Mouse (Mus musculus): Measurements from ENCODE around the gene Chga. TPM values are rescaled to one million over a fixed set of nuclear protein-coding genes. Genes with fewer than 3 reads are reported as not detected.

The Chga gene
- polyA plus RNA-seq (2015; fragmentation: Nextera tagmentation; extraction: Ambion mirVana), result 5.4 and 13.7 TPM in 2 replicates

DNA sequence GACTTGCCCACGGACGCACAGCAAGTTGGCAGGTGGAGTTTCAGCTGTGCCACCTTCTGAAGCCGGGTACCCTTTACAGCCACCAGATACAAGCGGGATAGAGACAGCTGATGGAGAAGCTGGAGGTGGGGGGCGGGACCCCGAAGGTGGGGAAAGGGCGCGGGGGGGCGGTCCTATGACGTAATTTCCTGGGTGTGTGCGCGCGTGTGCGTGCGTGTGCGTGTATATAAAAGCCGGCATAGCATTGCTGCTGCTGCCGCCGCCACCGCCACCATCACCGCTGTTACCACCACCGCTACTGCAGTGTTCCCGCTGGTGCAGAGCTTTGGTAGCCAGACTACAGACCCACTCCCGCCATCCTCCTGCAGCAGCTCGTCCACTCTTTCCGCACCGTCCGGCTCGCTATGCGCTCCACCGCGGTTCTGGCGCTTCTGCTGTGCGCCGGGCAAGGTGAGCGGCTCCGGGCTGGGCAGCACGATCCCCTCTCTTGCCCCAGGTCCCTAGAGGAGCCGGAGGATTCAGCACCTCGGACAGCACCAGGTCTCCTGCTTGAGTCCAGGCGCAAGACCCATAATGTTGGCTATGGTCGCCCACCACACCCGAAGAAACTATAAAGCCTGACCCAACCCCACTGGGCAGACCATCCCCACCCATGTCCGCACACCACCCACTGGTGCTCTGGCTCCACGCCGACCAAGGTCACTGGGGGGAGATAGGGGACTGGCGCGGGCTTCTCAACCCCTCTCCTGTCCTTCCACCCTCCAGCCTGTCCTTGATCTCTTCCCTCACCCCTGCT lies at the start of gene Chga:
TSS of gene Chga (plus strand) at position 249 of the 796 bp plus-strand sequence.
- H3K4me3 ChIP-seq (ENCODE audit: low read length), result peak within 1 kb of the TSS; percentile 33
- H3K9ac ChIP-seq (replicated peaks; ENCODE audit: low read length), result no peak within 1 kb of the TSS
- H3K36me3 ChIP-seq (ENCODE audit: insufficient read depth, low read length), result no peaks in the 10 kb centered on the region
- peak; percentile 84 for ATAC-seq (ENCODE audit: low FRiP score, low TSS enrichment)
- 3% methylated on average over 48 of the region's 48 CpGs for WGBS
- H3K4me1 ChIP-seq (ENCODE audit: insufficient read depth, low read length), result peaks cover 4% of the 10 kb centered on the region
- peak within 1 kb of the TSS; percentile 49 for H3K4me2 ChIP-seq (replicated peaks; ENCODE audit: low read depth, low read length)
- no peaks in the 10 kb centered on the region for H3K9me3 ChIP-seq (ENCODE audit: low read length)
- H3K27ac ChIP-seq (ENCODE audit: low read length), result no peak within 1 kb of the TSS
- peaks cover 23% of the 10 kb centered on the region for H3K27me3 ChIP-seq (ENCODE audit: insufficient read depth, low read length)

DNA sequence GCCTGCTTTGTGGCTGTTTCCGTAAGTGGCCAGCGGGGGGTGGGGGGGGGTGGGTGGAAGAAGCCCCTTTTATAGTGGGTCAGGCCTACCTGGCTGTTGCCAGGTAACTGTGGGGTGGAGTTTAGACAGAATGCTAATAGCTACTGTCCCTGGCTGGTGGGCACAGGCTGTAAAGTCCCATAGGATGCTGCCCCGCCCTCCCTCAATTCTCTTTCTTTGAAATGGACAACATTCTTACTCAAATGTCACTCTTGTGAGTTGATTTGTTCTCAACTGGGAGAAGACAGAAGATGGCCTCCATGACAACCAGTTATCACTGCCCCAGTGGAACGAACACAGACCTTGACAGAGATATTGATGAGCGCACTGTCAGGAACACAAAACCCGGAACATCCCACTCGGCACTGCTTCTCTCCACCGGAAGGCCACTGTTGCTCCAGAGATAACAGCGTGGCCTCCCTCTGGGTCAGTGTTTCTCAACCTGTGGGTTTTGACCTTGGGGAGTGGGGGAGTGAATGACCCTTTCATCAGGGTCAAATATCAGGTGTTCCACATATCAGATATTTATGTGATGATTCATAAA lies 49.5 kb upstream of the Chga start:
- ATAC-seq (ENCODE audit: low FRiP score, low TSS enrichment), result no peak
- 55% methylated on average over 9 of the region's 9 CpGs for WGBS
- H3K27ac ChIP-seq (ENCODE audit: low read length), result no peak overlapping the region

DNA sequence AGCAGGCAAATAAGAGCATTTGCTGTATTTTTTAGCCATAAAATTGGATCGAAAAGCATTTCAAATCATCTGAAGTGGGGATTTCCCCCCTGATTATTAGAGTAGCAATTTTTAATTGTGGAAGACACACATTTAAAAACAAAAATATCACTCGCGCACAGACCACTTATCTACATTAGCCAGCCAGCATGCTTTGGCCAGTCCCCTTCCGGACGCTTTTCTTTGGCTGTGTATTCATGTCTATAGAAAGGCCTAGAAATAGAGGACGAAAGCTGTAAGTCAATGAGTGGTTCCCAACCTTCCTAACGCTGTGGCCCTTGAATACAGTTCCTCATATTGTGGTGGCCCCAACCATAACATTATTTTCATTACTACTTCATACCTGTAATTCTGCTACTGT lies 48.8 kb upstream of the Chga start:
- no peaks in the 10 kb centered on the region for H3K27me3 ChIP-seq (ENCODE audit: insufficient read depth, low read length)
- H3K9ac ChIP-seq (replicated peaks; ENCODE audit: low read length), result no peak overlapping the region
- no peaks in the 10 kb centered on the region for H3K4me1 ChIP-seq (ENCODE audit: insufficient read depth, low read length)
- H3K4me3 ChIP-seq (ENCODE audit: low read length), result no peak overlapping the region
- no peak overlapping the region for H3K4me2 ChIP-seq (replicated peaks; ENCODE audit: low read depth, low read length)
- no peaks in the 10 kb centered on the region for H3K36me3 ChIP-seq (ENCODE audit: insufficient read depth, low read length)
- no peak overlapping the region for H3K27ac ChIP-seq (ENCODE audit: low read length)
- no peak for ATAC-seq (ENCODE audit: low FRiP score, low TSS enrichment)
- 91% methylated on average over 7 of the region's 7 CpGs for WGBS
- H3K9me3 ChIP-seq (ENCODE audit: low read length), result no peaks in the 10 kb centered on the region

More for the DNA sequence above, 49.5 kb upstream of the Chga start:
- Histone ChIP-seq H3K4me3 (ENCODE audit: low read length) (no peak overlapping the region), H3K36me3 (ENCODE audit: insufficient read depth, low read length) (no peaks in the 10 kb centered on the region), H3K4me1 (ENCODE audit: insufficient read depth, low read length) (no peaks in the 10 kb centered on the region), H3K4me2 (replicated peaks; ENCODE audit: low read depth, low read length) (no peak overlapping the region), H3K9ac (replicated peaks; ENCODE audit: low read length) (no peak overlapping the region), H3K27me3 (ENCODE audit: insufficient read depth, low read length) (no peaks in the 10 kb centered on the region), H3K9me3 (ENCODE audit: low read length) (no peaks in the 10 kb centered on the region)

DNA sequence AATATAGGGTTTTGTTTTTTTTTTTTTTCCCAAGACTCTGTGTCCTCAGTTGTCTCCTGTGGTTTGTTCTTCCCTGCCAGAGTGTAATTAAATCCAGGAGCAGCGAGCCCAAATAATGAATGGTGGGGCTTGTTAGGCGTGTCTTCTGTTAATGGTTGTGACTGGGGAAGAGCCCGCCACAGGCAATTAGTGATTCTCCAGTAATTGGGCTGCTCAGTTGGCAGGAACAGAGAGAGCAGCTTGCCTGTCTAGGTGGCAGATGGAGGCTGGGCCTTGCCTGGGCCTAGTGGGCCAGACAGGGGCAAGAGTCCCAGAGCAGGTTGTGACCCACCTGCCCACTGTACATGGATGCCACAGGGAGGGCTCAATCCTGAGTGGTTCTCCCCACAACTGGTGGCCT lies 43.4 kb upstream of the Chga start:
- WGBS, result 24% methylated on average over 3 of the region's 3 CpGs
- H3K27me3 ChIP-seq (ENCODE audit: insufficient read depth, low read length), result no peaks in the 10 kb centered on the region
- no peak overlapping the region for H3K27ac ChIP-seq (ENCODE audit: low read length)
- H3K4me1 ChIP-seq (ENCODE audit: insufficient read depth, low read length), result no peaks in the 10 kb centered on the region
- H3K36me3 ChIP-seq (ENCODE audit: insufficient read depth, low read length), result no peaks in the 10 kb centered on the region
- H3K9me3 ChIP-seq (ENCODE audit: low read length), result no peaks in the 10 kb centered on the region
- no peak overlapping the region for H3K4me3 ChIP-seq (ENCODE audit: low read length)
- no peak overlapping the region for H3K9ac ChIP-seq (replicated peaks; ENCODE audit: low read length)
- no peak for ATAC-seq (ENCODE audit: low FRiP score, low TSS enrichment)
- no peak overlapping the region for H3K4me2 ChIP-seq (replicated peaks; ENCODE audit: low read depth, low read length)

DNA sequence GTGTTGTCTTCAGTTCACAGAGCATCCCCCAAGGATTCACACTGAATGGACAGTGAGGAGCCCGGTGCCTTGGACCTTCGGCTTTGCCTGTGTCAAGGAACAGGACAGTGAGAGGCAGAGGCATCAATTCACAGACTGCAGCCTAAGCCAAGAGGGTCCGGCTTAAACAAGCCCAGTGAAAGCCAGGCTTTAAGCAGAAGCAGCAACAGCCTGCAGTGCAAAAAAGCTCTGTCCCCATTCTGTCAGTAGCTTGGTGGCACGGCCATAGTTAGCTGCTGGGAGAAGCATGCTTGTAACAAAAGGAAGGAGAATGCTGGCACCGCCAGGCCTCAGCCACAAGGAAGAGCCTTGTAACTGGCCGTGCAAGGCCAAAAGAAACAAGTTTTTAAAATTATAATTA lies 40.6 kb upstream of the Chga start:
- Histone ChIP-seq H3K4me2 (replicated peaks; ENCODE audit: low read depth, low read length) (no peak overlapping the region), H3K9me3 (ENCODE audit: low read length) (no peaks in the 10 kb centered on the region), H3K36me3 (ENCODE audit: insufficient read depth, low read length) (no peaks in the 10 kb centered on the region), H3K27me3 (ENCODE audit: insufficient read depth, low read length) (no peaks in the 10 kb centered on the region), H3K4me3 (ENCODE audit: low read length) (no peak overlapping the region), H3K27ac (ENCODE audit: low read length) (no peak overlapping the region), H3K9ac (replicated peaks; ENCODE audit: low read length) (no peak overlapping the region), H3K4me1 (ENCODE audit: insufficient read depth, low read length) (no peaks in the 10 kb centered on the region)
- no peak for ATAC-seq (ENCODE audit: low FRiP score, low TSS enrichment)
- WGBS, result 76% methylated on average over 6 of the region's 6 CpGs

DNA sequence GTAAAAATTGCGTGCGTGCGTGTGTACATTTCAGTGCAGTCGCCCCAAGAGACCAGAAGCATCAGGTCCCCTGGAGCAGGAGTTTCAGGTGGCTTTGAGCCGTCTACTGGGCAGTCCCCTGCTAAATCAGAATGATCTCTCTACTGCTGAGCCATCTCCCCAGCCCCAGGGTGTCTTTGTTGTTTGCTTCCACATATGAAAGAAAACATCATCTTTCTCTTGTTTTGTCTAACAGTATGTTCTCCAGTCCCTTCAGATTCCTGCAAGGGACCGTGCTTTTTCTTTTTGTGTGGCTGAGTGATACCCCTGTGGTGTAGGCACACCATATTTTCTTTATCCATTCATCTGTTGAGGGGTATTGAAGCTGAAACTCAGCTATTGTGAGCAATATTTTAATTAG lies 40.0 kb upstream of the Chga start:
- no peak overlapping the region for H3K4me3 ChIP-seq (ENCODE audit: low read length)
- H3K4me2 ChIP-seq (replicated peaks; ENCODE audit: low read depth, low read length), result no peak overlapping the region
- ATAC-seq (ENCODE audit: low FRiP score, low TSS enrichment), result no peak
- no peaks in the 10 kb centered on the region for H3K4me1 ChIP-seq (ENCODE audit: insufficient read depth, low read length)
- H3K9me3 ChIP-seq (ENCODE audit: low read length), result no peaks in the 10 kb centered on the region
- 86% methylated on average over 6 of the region's 6 CpGs for WGBS
- no peaks in the 10 kb centered on the region for H3K36me3 ChIP-seq (ENCODE audit: insufficient read depth, low read length)
- no peak overlapping the region for H3K9ac ChIP-seq (replicated peaks; ENCODE audit: low read length)
- H3K27me3 ChIP-seq (ENCODE audit: insufficient read depth, low read length), result no peaks in the 10 kb centered on the region
- no peak overlapping the region for H3K27ac ChIP-seq (ENCODE audit: low read length)

DNA sequence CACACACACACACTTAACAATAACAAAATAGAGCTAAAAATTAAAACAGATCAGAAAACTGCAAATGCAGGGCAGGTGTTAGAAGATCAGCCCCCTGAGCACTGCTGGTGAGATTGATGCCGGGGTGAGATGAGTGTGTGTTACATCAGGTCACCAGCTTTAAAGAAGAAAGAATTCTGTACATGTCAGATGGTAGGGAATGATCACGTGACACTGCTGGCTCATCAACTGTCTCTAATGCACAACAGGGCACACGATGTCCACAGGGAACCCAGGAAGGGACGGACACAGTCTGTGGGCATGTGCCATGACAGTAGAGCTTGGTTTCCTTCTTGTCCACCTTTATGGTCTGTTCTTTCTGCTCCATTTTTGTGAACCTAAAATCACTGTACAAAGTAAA lies 38.6 kb upstream of the Chga start:
- no peak overlapping the region for H3K27ac ChIP-seq (ENCODE audit: low read length)
- H3K27me3 ChIP-seq (ENCODE audit: insufficient read depth, low read length), result no peaks in the 10 kb centered on the region
- no peaks in the 10 kb centered on the region for H3K36me3 ChIP-seq (ENCODE audit: insufficient read depth, low read length)
- WGBS, result 91% methylated on average over 4 of the region's 4 CpGs
- H3K4me1 ChIP-seq (ENCODE audit: insufficient read depth, low read length), result no peaks in the 10 kb centered on the region
- no peak overlapping the region for H3K9ac ChIP-seq (replicated peaks; ENCODE audit: low read length)
- H3K9me3 ChIP-seq (ENCODE audit: low read length), result no peaks in the 10 kb centered on the region
- no peak overlapping the region for H3K4me3 ChIP-seq (ENCODE audit: low read length)
- ATAC-seq (ENCODE audit: low FRiP score, low TSS enrichment), result no peak
- H3K4me2 ChIP-seq (replicated peaks; ENCODE audit: low read depth, low read length), result no peak overlapping the region

DNA sequence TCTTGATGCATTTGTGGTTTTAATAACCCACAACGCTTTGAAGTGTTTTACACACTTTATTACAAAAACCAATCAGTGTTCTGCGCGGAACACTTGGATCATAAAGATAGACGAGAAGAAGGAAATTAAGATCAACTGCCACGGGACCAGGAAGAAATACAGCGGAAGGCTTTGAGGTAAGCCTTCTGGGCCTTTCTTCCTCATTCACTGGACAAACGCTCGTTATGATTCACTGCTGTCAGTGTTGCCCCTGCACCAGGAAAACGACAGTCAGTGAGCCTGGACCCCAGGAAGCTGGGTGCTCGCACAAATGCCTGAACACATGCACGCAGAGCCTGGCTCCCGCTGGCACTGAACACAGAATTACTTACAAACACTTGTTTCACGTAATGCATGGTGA lies 37.1 kb upstream of the Chga start:
- no peak overlapping the region for H3K4me3 ChIP-seq (ENCODE audit: low read length)
- H3K4me2 ChIP-seq (replicated peaks; ENCODE audit: low read depth, low read length), result no peak overlapping the region
- H3K9ac ChIP-seq (replicated peaks; ENCODE audit: low read length), result no peak overlapping the region
- no peaks in the 10 kb centered on the region for H3K36me3 ChIP-seq (ENCODE audit: insufficient read depth, low read length)
- no peak for ATAC-seq (ENCODE audit: low FRiP score, low TSS enrichment)
- H3K27ac ChIP-seq (ENCODE audit: low read length), result no peak overlapping the region
- H3K9me3 ChIP-seq (ENCODE audit: low read length), result no peaks in the 10 kb centered on the region
- H3K27me3 ChIP-seq (ENCODE audit: insufficient read depth, low read length), result no peaks in the 10 kb centered on the region
- whole genome bisulfite sequencing, result 71% methylated on average over 13 of the region's 13 CpGs
- no peaks in the 10 kb centered on the region for H3K4me1 ChIP-seq (ENCODE audit: insufficient read depth, low read length)

DNA sequence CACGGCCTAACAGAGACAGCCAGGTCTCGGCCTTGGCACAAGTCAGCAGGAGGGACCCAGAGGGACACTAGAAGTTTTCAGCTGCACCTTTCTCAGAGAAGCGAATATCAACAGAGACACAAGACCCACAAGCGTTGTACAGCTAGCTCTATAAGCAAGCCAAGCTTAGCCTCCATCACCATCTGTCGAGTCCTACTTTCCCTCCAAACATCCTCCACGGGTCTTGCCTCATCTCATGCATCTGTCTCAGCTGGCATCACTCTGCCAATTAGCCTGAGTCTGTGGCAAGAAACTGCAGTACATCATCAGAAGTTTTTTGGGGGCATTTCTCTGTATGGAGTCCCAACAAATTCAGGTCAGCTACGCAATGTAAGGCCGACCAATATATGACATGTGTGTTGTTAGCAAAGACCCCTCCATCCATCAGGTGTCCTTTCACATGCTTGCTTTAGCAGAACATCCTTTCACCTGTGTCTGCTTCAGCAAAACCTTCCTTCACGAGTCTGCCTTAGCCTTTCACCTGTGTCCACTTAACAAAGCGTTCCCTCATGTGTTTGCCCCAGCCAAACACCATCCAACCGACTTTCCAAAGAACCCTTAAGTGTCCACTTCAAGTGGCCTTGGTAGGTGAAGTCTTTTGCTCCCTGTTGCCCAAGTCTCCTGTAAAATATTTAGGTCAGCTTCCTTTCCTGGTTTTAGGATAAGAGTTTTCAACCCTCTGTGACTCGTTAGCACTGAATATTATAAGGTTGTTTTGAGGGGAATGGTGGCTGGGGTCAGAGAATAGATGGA lies 34.6 kb upstream of the Chga start:
- H3K4me3 ChIP-seq (ENCODE audit: low read length), result no peak overlapping the region
- H3K27me3 ChIP-seq (ENCODE audit: insufficient read depth, low read length), result no peaks in the 10 kb centered on the region
- H3K4me1 ChIP-seq (ENCODE audit: insufficient read depth, low read length), result no peaks in the 10 kb centered on the region
- H3K4me2 ChIP-seq (replicated peaks; ENCODE audit: low read depth, low read length), result no peak overlapping the region
- no peaks in the 10 kb centered on the region for H3K9me3 ChIP-seq (ENCODE audit: low read length)
- no peak for ATAC-seq (ENCODE audit: low FRiP score, low TSS enrichment)
- WGBS, result 87% methylated on average over 12 of the region's 12 CpGs
- no peak overlapping the region for H3K27ac ChIP-seq (ENCODE audit: low read length)
- no peak overlapping the region for H3K9ac ChIP-seq (replicated peaks; ENCODE audit: low read length)
- no peaks in the 10 kb centered on the region for H3K36me3 ChIP-seq (ENCODE audit: insufficient read depth, low read length)
